Mouse (Mus musculus) CH12F3 (cell line): ENCODE data around the gene Gjb5.

Experiments used
- in situ Hi-C: fragments of 300-500 bp; cut with MboI; formaldehyde crosslinking; loops from 2 replicates; pipeline ENCODE4 v1.14.3; 2020; ENCODE audit warnings: low sequenced_read_pairs

The Gjb5 gene

DNA sequence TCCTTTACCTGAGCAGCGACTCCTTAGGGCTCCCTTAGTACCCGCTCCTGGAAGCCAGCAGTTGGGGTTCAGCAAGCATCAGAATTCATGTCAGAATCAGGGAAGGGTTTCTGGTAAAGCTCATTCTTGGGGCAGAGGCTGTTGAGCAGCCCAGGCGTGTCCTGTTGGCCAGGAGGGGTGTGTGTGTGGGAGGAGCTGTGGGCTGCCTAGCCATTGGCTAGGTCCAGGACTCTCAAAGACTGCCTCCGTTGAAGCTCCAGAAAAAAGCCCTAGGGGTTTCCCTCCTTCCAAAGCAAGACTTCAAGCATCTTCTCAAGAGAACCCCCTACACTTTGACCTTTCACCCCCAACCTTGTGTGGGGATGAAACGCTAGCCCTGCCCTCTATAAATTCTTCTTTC, at the start of gene Gjb5:
Gjb5 (minus strand) TSS at position 164 of the 400 bp plus-strand sequence.
- in situ Hi-C loops = no loop called here

DNA sequence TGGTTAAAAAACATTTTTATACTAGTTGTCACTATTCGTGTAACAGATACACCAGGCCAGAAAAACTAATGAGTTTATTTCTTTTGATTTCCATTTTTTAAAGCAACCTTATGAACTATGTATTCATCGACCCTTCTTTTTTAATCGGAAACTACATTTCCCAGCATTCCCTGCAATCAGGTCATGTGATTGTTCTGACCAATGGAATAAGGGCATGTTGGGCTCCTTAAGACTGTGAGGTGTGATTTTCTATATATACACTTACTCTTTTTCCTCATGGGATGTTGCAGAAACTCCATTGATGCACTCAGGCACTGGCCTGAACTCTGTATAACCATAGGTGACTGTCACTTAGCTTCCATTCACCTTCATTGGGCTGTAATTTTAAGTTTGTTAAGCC, 44.6 kb upstream of the Gjb5 start:
- in situ Hi-C loops = no loop called here

DNA sequence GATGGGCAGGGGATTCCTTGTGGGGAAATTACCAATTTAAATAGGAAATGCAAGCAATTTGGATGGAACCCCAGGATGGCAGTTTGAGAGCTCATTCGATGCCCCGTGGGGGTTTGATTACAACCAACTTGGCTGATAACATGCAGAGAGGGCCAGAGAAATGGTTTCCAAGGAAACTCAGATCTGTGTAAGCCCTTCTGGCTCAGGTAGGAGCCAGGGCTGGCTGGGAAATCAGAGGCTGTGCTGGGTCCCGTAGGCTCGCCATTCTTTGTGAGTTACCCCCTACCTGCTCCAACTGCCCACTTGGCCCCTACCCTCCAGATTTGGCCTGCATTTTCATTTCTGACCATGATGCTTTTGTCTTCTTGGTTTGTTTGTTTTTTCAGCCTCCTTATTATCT, 44.2 kb upstream of the Gjb5 start:
- in situ Hi-C loops = no loop called here

DNA sequence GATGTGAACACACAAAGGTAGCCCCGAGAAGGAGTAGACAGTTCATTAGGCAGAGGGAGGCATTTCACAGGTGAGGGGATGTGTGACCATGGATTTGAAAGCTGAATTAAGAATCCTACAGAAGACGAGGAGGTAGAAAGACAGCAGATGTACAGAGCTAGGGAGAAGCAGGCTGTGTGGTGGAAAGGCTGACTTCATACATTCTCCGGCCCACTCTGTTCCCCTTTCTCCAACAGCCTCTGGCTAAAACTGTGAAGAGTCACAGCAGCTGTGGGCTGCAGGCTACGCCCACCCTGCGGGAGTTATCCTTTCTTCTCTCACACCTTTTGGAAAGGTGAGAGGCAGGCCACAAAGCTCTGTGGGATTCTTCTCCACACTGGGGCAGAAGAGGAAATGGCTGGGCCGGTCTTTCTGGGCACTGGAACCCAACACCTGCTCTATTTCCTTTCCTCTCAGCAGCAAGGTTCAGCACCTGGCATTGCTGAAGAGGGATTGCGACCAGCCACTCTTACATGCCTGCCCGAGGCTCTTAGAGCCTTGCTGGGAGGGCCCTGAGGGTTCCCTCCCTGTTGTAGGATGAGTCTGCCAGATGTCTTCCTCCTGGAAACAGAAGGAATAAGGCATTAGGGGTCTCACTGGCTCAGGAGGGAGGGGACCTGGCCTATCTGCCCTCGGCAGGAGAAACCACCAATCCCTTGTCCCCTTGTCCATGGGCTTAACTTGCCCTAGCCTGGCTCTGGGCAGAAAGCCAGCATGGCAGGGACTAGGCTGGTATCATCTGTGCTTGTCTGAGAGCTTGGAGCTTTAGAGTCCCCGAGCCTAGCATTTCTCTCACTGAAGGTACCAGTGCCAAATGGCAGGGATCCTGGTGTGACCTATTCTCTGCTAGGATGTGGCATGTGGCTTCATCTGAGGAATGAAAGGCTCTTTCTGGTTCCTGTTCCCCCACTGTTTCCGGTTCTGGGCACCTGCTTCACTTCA, 42.5 kb upstream of the Gjb5 start:
- in situ Hi-C loops = no loop called here

DNA sequence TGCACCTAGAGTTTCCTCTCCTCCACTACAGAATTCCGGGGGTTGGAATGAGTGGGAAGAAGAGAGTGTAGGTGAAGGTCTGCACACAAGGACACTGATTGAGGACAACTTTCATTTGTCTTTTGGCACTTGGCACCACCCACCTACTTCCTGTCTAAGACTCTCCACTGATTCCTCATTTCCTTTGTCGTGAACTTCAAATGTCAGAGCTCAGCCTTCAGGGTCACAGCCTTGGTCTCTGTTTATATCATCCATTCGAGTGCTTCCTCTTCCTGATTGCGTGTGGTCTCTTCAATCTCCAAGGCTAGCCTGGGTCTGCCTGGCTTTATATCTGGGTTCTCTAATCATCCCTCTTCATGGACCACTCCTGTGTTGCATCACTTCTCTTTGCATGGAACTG, 37.6 kb upstream of the Gjb5 start:
- in situ Hi-C loops = no loop called here

DNA sequence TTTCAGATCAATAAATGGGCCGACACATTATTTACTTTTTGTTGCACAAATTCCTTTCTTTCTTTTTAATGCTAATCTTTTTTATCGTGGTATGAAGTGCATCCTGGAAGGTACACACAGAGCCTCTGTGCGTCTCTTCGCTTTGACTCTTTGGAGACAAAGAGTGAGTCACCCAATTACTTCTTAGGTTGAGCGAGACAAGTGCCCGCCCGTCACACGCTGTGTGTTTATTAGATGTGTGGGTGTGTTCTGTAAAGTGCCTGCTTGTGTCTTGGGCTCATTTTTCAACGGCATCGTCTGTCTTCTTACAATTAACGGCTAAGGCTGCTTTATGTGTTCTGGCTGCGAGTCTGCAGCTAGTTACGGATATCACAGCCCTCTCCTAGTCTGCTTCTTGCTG, 31.7 kb upstream of the Gjb5 start:
- in situ Hi-C loops = no loop called here

DNA sequence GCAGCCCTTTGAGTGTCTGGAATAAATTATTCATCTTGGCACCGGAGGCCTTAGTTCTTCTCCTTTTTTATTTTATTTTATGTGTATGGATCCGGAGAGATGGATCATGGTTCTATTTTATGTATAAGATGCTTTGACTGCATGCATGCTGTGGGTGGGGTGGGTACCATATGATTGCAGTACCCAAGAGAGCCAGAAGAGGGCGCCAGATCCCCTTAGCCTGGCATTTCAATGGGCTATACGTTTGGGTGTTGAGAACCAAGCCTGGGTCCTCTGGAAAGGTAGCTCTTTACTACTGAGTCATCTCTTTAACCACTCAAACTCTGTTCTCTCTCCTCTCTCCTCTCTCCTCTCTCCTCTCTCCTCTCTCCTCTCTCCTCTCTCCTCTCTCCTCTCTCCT, 19.4 kb upstream of the Gjb5 start:
- in situ Hi-C loops = no loop called here

DNA sequence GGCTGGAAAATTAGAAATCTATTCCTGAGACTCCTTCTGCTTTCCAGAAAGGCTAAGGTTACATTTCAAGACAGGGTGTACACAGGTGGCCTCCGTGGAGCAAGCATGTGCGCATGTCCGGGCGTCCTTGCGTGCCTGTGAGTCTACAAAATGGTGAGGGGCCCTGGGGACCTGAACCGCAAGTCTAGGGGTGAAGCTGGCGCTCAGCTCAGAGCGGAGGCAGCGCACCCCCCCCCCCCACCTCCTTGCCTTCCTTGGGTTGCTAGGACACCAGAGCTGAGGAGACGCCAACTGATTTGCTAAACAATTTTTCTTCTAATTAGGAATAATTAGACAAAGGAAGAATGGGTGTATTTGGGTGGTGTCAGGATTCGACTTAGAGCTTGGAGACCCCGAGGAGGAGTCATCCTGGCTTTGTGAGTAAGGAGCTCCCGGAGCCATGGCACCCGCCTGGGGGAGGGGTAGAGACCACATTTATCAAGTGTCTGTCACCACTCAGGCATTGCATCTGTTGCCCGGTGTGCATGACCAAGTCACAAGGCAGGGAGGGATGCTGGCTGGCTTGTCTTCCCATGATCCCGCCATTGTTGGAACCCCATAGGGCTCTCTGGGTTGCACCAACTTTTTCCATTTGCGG, 17.7 kb upstream of the Gjb5 start:
- in situ Hi-C loops = no loop called here

DNA sequence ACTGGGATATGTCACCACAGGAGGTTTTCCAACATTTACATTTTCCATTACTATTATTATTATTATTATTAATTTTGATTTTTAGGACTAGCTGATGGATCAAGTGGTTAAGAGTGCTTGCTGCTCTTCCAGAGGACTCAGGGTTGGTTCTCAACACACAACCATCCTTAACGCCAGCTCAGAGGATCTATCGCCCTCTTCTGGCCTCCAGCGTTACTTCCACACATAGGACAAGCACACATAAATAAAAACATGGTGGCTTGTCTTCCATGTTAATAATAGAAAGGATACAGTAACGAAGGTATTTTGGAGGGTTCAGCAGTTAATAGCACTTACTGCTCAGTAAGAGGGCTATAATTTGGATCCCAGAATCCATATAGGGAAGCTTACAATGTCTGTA, 16.7 kb upstream of the Gjb5 start:
- in situ Hi-C loops = no loop called here

DNA sequence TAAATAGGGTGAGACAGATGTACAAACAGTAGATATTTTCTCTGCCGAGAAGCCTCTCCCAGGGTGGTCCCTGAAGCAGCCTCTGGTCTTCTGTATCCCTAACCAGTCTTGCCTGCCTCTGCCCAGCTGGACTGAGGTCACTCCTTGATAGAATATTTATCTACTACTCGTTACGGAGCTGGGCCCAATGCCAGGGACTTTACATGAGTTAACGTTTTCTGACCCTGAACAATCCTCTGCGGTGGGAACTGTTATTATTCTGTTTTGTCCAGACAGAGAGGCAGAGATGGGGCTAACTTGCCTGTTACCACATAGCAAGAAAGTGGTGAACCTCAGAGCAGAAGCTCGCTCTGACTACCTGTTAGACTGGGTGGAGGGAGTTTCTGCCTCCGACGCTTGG, 15.5 kb upstream of the Gjb5 start:
- in situ Hi-C loops = no loop called here

DNA sequence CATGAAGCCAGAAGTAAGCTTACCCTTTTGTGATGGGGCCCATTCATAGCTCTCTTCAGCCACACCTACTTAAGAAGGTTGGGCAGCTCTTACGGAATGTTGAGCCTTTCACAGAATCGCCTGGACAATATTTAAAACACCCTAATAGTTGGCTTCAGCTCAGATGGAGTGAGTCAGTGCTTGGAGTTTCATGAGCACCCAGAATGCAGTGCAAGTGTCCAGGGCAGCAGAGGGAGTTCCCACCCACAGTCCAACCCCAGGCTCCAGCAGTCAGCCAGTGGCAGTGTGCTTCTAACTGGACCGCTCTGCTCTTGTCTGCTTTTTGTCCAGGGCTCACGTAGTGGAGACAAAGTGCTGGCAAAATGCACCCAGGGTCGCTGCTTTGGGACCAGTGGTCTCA, 13.6 kb upstream of the Gjb5 start:
- in situ Hi-C loops = no loop called here

DNA sequence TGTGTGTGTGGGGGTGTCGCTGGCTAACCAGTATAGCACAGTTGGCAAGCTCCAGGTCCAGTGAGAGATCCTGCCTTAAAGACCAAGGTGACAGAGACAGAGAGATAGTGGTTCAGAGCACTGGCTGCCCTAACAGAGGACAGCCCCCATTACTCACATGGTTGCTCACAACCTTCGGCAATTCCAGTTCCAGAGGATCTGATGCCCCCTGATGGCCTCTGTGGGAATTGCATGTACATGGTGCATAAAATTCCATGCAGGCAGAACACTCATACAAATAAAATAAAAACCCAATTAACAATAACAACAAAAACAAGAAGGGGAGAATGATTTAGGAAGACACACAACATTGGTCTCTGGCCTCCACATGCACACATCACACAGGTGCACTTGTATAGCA, 12.5 kb upstream of the Gjb5 start:
- in situ Hi-C loops = no loop called here

DNA sequence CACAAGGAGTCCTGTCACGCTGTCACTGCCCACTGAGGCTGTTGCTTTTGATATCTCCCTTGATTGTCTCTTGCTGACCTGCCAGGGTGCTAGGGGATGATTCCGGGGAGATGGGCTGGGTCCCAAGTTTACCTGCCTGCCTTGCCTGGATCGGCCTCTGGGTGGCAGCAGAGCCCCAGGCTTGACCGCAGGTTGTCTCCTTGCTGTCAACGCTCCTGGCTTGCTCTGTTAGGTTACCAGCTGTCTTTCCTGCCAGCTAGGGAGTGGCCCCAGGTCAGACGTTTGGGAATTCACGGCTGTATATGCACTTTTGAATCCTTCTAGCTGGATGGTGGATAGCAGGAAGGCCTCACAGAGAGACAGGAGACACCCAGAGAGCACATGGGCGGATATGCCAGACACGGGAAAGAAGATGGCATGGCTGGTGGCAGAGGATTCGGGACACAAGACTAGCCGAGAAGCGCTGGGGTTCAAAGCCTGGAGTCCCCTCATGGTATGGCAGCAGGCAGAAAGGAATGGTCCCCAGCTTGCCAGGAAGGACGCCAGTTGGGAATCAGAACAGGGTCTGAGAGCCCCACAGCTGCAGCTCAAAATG, 10.5 kb upstream of the Gjb5 start:
- in situ Hi-C loops = loop anchor here (10.0 kb wide), 1 partner anchor 1176 kb away; no protein-coding TSS in a partner anchor

DNA sequence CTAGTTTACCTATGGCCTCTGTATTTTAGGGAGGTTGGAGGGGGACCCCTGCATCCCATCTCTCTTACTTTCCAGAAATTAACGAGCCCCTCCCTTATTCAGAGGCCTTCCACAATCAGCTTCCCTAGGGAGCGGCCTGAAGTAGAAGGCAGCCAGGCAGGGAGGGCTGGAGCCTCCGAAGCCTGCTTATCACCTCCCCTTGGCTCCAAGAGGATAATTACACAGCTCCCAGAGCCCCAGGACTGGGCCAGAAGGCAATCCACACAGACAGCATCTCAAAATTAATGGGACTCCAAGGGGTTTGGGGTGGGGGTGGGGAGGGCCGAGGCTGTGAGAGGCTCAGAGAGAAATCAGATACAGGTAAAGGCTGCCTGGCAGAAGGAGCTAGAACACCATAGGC, 7.9 kb upstream of the Gjb5 start:
- in situ Hi-C loops = loop anchor here (10.0 kb wide), 1 partner anchor 1179 kb away; no protein-coding TSS in a partner anchor

DNA sequence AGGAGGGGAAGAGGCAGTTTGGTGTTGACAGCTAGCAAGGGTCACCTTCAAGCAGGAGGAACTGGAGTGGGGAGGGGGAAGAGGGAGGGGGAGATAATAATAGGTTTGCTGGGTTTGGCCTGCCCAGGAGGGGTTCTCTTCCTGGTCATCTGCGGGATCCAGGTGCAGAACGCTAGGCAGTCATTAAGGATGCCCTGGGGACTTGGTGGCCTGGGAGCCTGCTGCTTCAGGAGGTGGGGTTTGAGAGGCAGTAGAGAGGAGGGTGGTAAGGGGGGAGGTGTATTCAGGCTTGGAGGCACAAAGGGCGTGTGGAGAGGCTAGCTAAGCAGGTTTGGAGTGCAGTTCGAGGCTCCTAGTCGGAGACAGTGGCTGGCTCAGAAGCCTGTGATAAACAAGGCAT, 7.5 kb upstream of the Gjb5 start:
- in situ Hi-C loops = loop anchor here (10.0 kb wide), 1 partner anchor 1179 kb away; no protein-coding TSS in a partner anchor

DNA sequence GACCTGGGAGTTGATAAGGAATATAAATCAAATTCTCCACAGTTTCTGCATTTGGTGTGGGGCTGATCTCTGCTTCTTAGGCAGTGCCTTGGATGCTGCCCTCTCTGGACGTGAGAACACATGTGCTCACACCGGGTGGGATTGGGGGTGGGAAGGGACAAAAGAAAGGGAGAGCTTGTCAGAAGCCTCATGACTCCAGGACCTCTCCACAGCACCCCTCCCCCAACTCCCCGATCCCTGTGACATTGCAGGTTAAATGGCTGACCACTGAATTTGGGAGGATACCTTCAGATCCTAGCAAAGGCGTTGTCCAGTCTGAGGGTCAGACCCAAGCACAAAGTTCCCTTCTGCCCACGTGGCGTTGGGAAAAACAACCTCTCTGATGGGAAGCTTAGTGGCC, 6.5 kb upstream of the Gjb5 start:
- in situ Hi-C loops = loop anchor here (10.0 kb wide), 1 partner anchor 1180 kb away; no protein-coding TSS in a partner anchor

DNA sequence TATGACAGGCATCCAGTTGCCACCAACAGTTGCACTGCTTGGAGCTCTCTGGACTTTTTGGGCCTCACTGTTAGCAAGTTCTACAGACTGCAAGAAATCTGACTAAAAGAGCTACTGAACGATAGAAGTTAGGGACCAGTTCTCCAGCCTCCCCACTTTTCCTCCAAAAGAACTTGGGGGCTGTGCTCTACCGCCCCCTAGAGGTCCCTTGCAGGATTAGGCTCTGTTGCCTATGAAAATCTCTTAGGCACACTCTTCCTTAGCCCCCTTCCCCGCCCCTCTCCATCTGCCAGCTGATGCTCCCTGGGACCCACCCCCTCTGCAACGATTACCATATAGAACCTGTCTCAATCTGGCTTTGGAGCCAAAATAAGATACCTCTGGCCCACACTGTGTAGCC, 5.3 kb upstream of the Gjb5 start:
- in situ Hi-C loops = loop anchor here (10.0 kb wide), 1 partner anchor 1181 kb away; no protein-coding TSS in a partner anchor

DNA sequence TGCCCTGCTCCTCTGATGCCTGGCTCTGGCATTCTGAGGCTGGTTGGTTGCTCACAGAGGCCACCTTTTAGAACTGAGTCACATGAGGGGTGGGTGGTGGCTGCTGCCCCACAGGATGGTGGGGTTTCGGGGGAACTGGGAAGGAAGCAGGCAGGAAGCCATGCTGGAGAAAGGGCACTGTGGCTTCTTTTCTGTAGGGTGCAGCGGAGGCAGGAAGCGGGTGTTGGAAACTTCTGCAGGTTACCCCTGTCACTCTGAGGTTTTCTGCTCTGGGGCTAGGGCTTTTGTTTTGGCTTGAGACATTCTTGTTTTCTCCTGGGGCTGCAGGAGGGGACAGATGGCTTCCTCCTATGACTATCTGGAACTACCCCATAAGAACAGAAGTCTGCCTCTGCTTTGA, 4.5 kb upstream of the Gjb5 start:
- in situ Hi-C loops = loop anchor here (10.0 kb wide), 1 partner anchor 1182 kb away; no protein-coding TSS in a partner anchor

DNA sequence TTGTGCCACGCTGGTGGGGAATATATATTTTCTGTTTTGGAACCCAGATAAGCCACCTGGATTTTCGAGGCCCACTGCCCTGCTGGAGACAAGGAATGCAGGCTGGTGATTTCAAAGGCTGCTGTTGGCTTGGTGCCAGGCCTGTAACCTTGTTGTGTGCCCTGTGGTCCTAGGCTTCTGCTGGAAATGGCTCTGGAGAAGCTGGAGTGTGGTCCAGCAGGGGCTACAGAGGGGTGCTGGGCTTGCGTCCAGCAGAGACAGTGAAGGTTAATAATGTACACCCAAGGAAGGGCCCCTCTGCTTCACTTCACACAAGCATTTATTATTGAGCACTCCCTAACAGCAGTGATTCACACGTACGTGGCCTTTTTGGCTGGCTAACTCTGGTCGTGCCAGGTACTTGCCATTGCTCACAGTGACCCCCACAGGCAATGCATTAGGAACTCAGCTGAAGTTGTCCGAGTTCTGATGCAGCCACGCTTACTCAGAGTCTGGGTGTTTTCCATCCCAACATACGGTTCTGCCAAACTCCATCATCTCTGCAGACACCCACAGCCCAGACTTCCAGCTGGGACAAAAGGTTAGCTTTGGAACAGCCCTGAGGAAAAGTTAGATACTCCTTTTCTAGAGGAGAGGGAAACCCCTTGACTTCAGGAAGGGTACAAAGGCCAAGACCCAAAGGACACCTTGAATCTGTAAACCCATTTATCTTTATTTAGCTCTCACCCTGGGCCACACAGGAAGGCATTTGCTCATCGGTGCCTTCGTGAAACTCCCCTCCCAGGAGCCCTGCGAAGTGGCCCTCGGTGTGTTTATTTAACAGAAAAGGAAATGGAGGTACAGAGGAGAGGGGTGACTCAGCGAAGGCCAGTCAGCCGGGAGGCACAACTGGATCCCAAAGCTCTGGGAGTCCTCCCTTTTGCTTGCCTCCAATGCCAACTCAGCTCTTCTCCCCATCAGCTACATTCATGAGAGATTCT, 3.2 kb downstream of the Gjb5 start:
- in situ Hi-C loops = no loop called here

DNA sequence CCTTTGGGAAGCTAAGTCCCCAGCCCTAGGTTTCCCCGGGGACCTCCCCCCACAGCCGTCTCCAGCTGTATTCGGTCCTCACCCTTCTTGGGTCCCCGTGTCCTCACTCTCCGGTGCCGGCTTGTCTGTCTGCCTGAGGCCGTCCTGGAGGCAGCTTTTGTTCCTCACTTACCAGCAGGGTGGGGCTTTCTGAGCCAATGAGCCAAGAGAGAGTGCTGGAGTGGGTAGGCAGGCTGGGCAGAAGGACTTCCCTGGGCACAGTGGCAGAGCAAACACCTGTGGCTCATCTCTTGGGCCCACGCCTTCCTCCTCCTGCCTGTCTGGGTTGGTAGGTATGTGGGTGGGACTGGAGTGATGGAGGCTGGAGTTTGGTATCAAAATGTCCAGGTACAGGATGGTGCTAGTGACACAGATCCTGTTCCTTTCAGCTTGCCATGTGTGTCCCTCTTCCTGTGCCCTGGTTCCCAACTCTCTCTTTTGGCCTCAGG, 4.0 kb downstream of the Gjb5 start, which contains the start of gene Gjb4:
Gjb4 (minus strand) TSS at position 131 of the 488 bp plus-strand sequence.
- in situ Hi-C loops = no loop called here
